Mouse (Mus musculus) E14TG2a.4 (cell line): ENCODE measurements around the gene Pdk2.

Experiments
- CTCF ChIP-seq: conservative IDR thresholded peaks from 2 replicates; pipeline ENCODE4 v1.5.1; 2014; ENCODE audit warnings: low read length
- NANOG ChIP-seq: IDR thresholded peaks from 2 replicates; pipeline ENCODE4 v1.6.1; 2014; ENCODE audit warnings: borderline replicate concordance, low read length, mixed read lengths
- POU5F1 ChIP-seq: IDR thresholded peaks from 2 replicates; pipeline ENCODE4 v1.6.1; 2014; ENCODE audit warnings: low read length, borderline replicate concordance

DNA sequence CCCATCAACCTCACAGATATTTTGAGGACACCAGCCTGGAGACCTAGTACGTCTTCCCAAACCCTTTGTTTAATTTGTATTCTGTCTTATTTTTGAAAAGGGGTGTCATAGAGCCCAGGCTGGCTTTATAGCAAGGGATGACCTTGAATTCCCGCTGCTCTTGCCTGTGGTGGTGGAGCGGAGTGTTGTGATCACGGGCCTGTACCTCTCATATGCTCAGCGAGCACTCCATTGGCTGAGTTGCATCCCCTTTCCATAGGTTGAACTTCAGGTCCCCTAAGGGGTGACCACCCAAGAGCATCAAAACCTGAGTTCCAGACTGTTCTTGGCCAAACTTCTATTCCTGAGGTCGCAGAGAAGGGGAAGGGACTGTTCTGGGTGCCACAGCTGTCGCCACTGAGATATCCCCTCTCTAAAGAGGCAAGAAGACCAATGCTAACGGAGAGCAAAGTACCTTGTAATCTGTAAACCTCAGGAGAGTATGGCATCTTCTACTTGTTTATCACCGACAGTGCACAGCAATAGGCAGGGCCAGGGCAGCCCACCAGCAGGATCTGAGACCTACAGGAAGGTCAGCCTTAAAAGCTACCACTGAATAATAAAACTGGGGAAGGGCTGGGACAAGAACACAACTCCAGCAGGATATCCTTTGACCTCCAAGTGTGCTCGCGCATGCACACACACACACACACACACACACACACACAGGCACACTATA lies 61.5 kb downstream of the Pdk2 start:
- no peak for TF ChIP-seq CTCF
- TF ChIP-seq NANOG: no peak
- no peak for TF ChIP-seq POU5F1
